Mouse (Mus musculus) testis, postnatal 14 days (tissue): ENCODE results near the gene Ppp1r2.

Experiments
- DNase-seq: peaks from one replicate; pipeline ENCODE4 v3.0.0; 2021; ENCODE audit warnings: low spot score

Ppp1r2 gene

GRCm38 (mm10) chr16:31290281-31290680 lies 15.2 kb upstream of the Ppp1r2 start:
- DNase-seq: peak; percentile 53

- no peak for DNase-seq
These were observed 12.6 kb upstream of the Ppp1r2 start for GRCm38 (mm10) chr16:31287712-31288111.

- DNase-seq: no peak
These were observed 11.9 kb upstream of the Ppp1r2 start for GRCm38 (mm10) chr16:31286801-31287488.

GRCm38 (mm10) chr16:31281981-31282380 lies 6.9 kb upstream of the Ppp1r2 start:
- DNase-seq: peak; percentile 23

- DNase-seq: peak; percentile 54
These were observed 5.1 kb upstream of the Ppp1r2 start for GRCm38 (mm10) chr16:31280176-31280575.

GRCm38 (mm10) chr16:31278581-31278980 lies 3.5 kb upstream of the Ppp1r2 start:
- peak; percentile 35 for DNase-seq

- no peak for DNase-seq
These were observed 3.0 kb upstream of the Ppp1r2 start for GRCm38 (mm10) chr16:31278081-31278480.

GRCm38 (mm10) chr16:31276962-31277361 lies 1.9 kb upstream of the Ppp1r2 start:
- no peak for DNase-seq

- DNase-seq: peak; percentile 71
These were observed 1.5 kb upstream of the Ppp1r2 start for GRCm38 (mm10) chr16:31276539-31276938.

- DNase-seq: no peak
These were observed 993 bp downstream of the Ppp1r2 start for GRCm38 (mm10) chr16:31274084-31274483.

- no peak for DNase-seq
These were observed 8.4 kb downstream of the Ppp1r2 start for GRCm38 (mm10) chr16:31266692-31267091.

GRCm38 (mm10) chr16:31256151-31256550 lies 18.9 kb downstream of the Ppp1r2 start:
- DNase-seq: no peak

GRCm38 (mm10) chr16:31255685-31256084 lies 19.4 kb downstream of the Ppp1r2 start:
- no peak for DNase-seq

GRCm38 (mm10) chr16:31249401-31249800 lies 25.7 kb downstream of the Ppp1r2 start:
- DNase-seq: no peak

GRCm38 (mm10) chr16:31248717-31249116 lies 26.4 kb downstream of the Ppp1r2 start:
- DNase-seq: no peak

- DNase-seq: no peak
These were observed 27.6 kb downstream of the Ppp1r2 start for GRCm38 (mm10) chr16:31247442-31247841.

GRCm38 (mm10) chr16:31244053-31244452 lies 31.0 kb downstream of the Ppp1r2 start:
- DNase-seq: no peak

- no peak for DNase-seq
These were observed 33.6 kb downstream of the Ppp1r2 start for GRCm38 (mm10) chr16:31241433-31241832.

- DNase-seq: no peak
These were observed 34.5 kb downstream of the Ppp1r2 start for GRCm38 (mm10) chr16:31240569-31240968.

GRCm38 (mm10) chr16:31238281-31238680 lies 36.8 kb downstream of the Ppp1r2 start:
- DNase-seq: no peak

- no peak for DNase-seq
These were observed 39.4 kb downstream of the Ppp1r2 start for GRCm38 (mm10) chr16:31235457-31236310.

GRCm38 (mm10) chr16:31234808-31235456 lies 40.1 kb downstream of the Ppp1r2 start:
- DNase-seq: no peak

GRCm38 (mm10) chr16:31234356-31234755 lies 40.7 kb downstream of the Ppp1r2 start:
- DNase-seq: no peak
